In the genomic region with DNA sequence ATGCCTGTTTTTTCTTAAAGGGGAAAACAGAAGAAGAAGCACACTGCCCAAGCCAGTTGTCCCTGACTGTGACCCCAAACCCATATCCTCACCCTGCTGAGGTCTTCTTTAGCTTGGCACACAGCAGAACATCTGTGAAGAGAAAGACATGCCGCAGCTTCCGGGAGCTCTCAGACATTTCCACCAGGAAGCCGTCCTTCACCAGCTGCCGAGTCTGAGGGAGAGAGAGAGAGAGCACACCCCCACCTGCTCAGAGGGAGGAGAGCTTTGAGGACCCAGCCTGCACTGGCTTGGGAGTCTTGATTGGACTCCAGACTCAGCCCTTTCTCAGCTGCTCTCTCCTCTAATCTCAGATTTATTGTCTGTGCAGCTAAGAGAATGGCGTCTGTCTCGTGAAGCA, we compare ENCODE assay signal across 29 mouse cellular contexts. TPM values are rescaled to one million over a fixed set of nuclear protein-coding genes. Genes with fewer than 3 reads are reported as not detected.
DNase-seq lines count a peak whose midpoint lies in the region; ATAC-seq lines count a peak whose summit lies in the region.
"Had no signal": no experiment of that assay in that cellular context is flagged by ENCODE, and none has a peak within 500 bp of the region (broad histone marks: within the 10 kb centered on the region; RNA-seq: fewer than 3 reads in every experiment).

No protein-coding gene starts in this region.

- 0 out of 2 replicates have a peak overlapping the region, but pooled peaks have one; percentile 21 for H3K27ac ChIP-seq in heart, embryonic 13.5 days (replicated peaks)
- no peak overlapping the region for H3K27ac ChIP-seq in heart, embryonic 10.5 days
- 0 out of 2 replicates have a peak overlapping the region, but pooled peaks have one; percentile 14 for H3K27ac ChIP-seq in limb, embryonic 11.5 days (replicated peaks; ENCODE audit: low read depth, low read length)
- H3K27ac ChIP-seq in limb, embryonic 10.5 days, result no peak overlapping the region
- H3K27ac ChIP-seq in limb, embryonic 12.5 days, result 0 out of 2 replicates have a peak overlapping the region, but pooled peaks have one; percentile 12
- H3K27ac ChIP-seq in kidney, embryonic 16.5 days (ENCODE audit: low read length), result no peak overlapping the region
- H3K27ac ChIP-seq: hindbrain, embryonic 10.5 days; kidney, postnatal 0 days; limb, embryonic 13.5 days had no signal

- no peak overlapping the region for H3K4me3 ChIP-seq in heart, embryonic 13.5 days
- no peak overlapping the region for H3K4me3 ChIP-seq in heart, embryonic 10.5 days
- H3K4me3 ChIP-seq in limb, embryonic 11.5 days (ENCODE audit: low read depth, low read length), result no peak overlapping the region
- no peak overlapping the region for H3K4me3 ChIP-seq in limb, embryonic 10.5 days
- no peak overlapping the region for H3K4me3 ChIP-seq in limb, embryonic 12.5 days (replicated peaks)
- H3K4me3 ChIP-seq in kidney, embryonic 16.5 days (ENCODE audit: low read length), result no peak overlapping the region
- H3K4me3 ChIP-seq: erythroblast, embryonic 14.5 days; hindbrain, embryonic 10.5 days; limb, embryonic 13.5 days; neural tube, embryonic 12.5 days had no signal

- no peak for ATAC-seq in heart, embryonic 13.5 days (ENCODE audit: extremely low read depth, insufficient number of reproducible peaks, low FRiP score, low TSS enrichment)
- no peak for ATAC-seq in limb, embryonic 11.5 days (ENCODE audit: insufficient number of reproducible peaks, low FRiP score, low TSS enrichment, low read depth)
- no peak for ATAC-seq in limb, embryonic 12.5 days (ENCODE audit: insufficient number of reproducible peaks, insufficient read depth, low FRiP score, low TSS enrichment, low read depth)
- no peak for ATAC-seq in kidney, embryonic 16.5 days (ENCODE audit: low FRiP score, low TSS enrichment)
- ATAC-seq: CD4-positive, CD25-positive, alpha-beta regulatory T cell, adult 4 months; forebrain, embryonic 16.5 days; midbrain, embryonic 16.5 days had no signal

- H3K4me1 ChIP-seq in heart, embryonic 13.5 days, result peaks cover 34% of the 10 kb centered on the region
- H3K4me1 ChIP-seq in heart, embryonic 10.5 days, result peaks cover 40% of the 10 kb centered on the region
- H3K4me1 ChIP-seq in limb, embryonic 11.5 days (ENCODE audit: control insufficient read depth, insufficient read depth, low read length), result peaks cover 14% of the 10 kb centered on the region
- peaks cover 43% of the 10 kb centered on the region for H3K4me1 ChIP-seq in limb, embryonic 10.5 days
- H3K4me1 ChIP-seq in limb, embryonic 12.5 days (replicated peaks), result peaks cover 40% of the 10 kb centered on the region
- H3K4me1 ChIP-seq in kidney, embryonic 16.5 days (ENCODE audit: insufficient read depth, low read length), result peaks cover 27% of the 10 kb centered on the region

- no peak for DNase-seq in heart, embryonic 10.5 days (ENCODE audit: low spot score)
- DNase-seq in limb, embryonic 11.5 days (ENCODE audit: low spot score), result no peak
- DNase-seq in limb, embryonic 10.5 days (ENCODE audit: low spot score), result no peak
- peak; percentile 44 to 49 for DNase-seq in thymus, postnatal 10 days (ENCODE audit: low spot score in 2 of 2)
- no peak for DNase-seq in adrenal gland, adult (ENCODE audit: inconsistent age in 2 of 2, low spot score in 1 of 2)
- DNase-seq: adrenal gland, adult 2 months; adrenal gland, postnatal 36 days; cerebellum, adult 18-20 months; cerebellum, postnatal 14 days; gastrocnemius, postnatal 25 days; heart, adult 11 months; heart, postnatal 14 days; kidney, adult 18-20 months; lung, postnatal 36 days; spleen, adult 18-20 months had no signal

- no peaks in the 10 kb centered on the region for H3K27me3 ChIP-seq in heart, embryonic 13.5 days (replicated peaks)
- no peaks in the 10 kb centered on the region for H3K27me3 ChIP-seq in heart, embryonic 10.5 days (ENCODE audit: insufficient read depth, poor library complexity, severe bottlenecking)
- H3K27me3 ChIP-seq in limb, embryonic 11.5 days (ENCODE audit: control insufficient read depth, insufficient read depth, low read length), result no peaks in the 10 kb centered on the region
- H3K27me3 ChIP-seq in limb, embryonic 10.5 days (ENCODE audit: low read depth, poor library complexity, severe bottlenecking), result no peaks in the 10 kb centered on the region
- H3K27me3 ChIP-seq in limb, embryonic 12.5 days, result no peaks in the 10 kb centered on the region
- H3K27me3 ChIP-seq in kidney, embryonic 16.5 days (ENCODE audit: insufficient read depth, low read length), result no peaks in the 10 kb centered on the region
- H3K27me3 ChIP-seq: limb, embryonic 13.5 days; neural tube, embryonic 12.5 days had no signal

- 42% methylated on average over 6 of the region's 6 CpGs for WGBS in heart, embryonic 13.5 days
- 62% methylated on average over 6 of the region's 6 CpGs for WGBS in heart, embryonic 10.5 days
- WGBS in limb, embryonic 11.5 days, result 62% methylated on average over 6 of the region's 6 CpGs
- WGBS in limb, embryonic 10.5 days, result 78% methylated on average over 6 of the region's 6 CpGs
- 57% methylated on average over 6 of the region's 6 CpGs for WGBS in limb, embryonic 12.5 days
- 36% methylated on average over 6 of the region's 6 CpGs for WGBS in kidney, embryonic 16.5 days

- no peaks in the 10 kb centered on the region for H3K9me3 ChIP-seq in heart, embryonic 13.5 days
- H3K9me3 ChIP-seq in heart, embryonic 10.5 days, result no peaks in the 10 kb centered on the region
- H3K9me3 ChIP-seq in limb, embryonic 11.5 days (ENCODE audit: control insufficient read depth, low read length), result no peaks in the 10 kb centered on the region
- H3K9me3 ChIP-seq in limb, embryonic 10.5 days (replicated peaks), result no peaks in the 10 kb centered on the region
- H3K9me3 ChIP-seq in limb, embryonic 12.5 days, result no peaks in the 10 kb centered on the region
- H3K9me3 ChIP-seq in kidney, embryonic 16.5 days (ENCODE audit: low read length), result no peaks in the 10 kb centered on the region
- H3K9me3 ChIP-seq: hindbrain, embryonic 10.5 days; limb, embryonic 13.5 days; neural tube, embryonic 12.5 days had no signal

- H3K36me3 ChIP-seq in heart, embryonic 13.5 days, result peaks cover 61% of the 10 kb centered on the region
- H3K36me3 ChIP-seq in heart, embryonic 10.5 days, result peaks cover 59% of the 10 kb centered on the region
- peaks cover 6% of the 10 kb centered on the region; the same call in 1 of the 2 replicates for H3K36me3 ChIP-seq in limb, embryonic 11.5 days (ENCODE audit: control insufficient read depth, insufficient read depth, low read length)
- H3K36me3 ChIP-seq in limb, embryonic 10.5 days, result peaks cover 81% of the 10 kb centered on the region
- peaks cover 63% of the 10 kb centered on the region for H3K36me3 ChIP-seq in limb, embryonic 12.5 days
- peaks cover 20% of the 10 kb centered on the region for H3K36me3 ChIP-seq in kidney, embryonic 16.5 days (ENCODE audit: insufficient read depth, low read length)

- no peak overlapping the region for H3K4me2 ChIP-seq in heart, embryonic 13.5 days
- H3K4me2 ChIP-seq in limb, embryonic 11.5 days (ENCODE audit: low read depth, severe bottlenecking), result no peak overlapping the region
- H3K4me2 ChIP-seq in limb, embryonic 12.5 days, result no peak overlapping the region
- H3K4me2 ChIP-seq in kidney, embryonic 16.5 days (replicated peaks; ENCODE audit: low read depth, low read length), result no peak overlapping the region
- H3K4me2 ChIP-seq: heart, embryonic 11.5 days; limb, embryonic 13.5 days; liver, embryonic 11.5 days; midbrain, embryonic 11.5 days; neural tube, embryonic 12.5 days had no signal

- no peak overlapping the region for H3K9ac ChIP-seq in heart, embryonic 13.5 days
- no peak overlapping the region for H3K9ac ChIP-seq in limb, embryonic 11.5 days (ENCODE audit: low read length)
- 0 out of 2 replicates have a peak overlapping the region, but pooled peaks have one; percentile 27 for H3K9ac ChIP-seq in limb, embryonic 12.5 days (replicated peaks)
- no peak overlapping the region for H3K9ac ChIP-seq in kidney, embryonic 16.5 days (replicated peaks; ENCODE audit: low read length)
- H3K9ac ChIP-seq: limb, embryonic 13.5 days; neural tube, embryonic 12.5 days had no signal

RNA-seq across cellular contexts. Expression of a gene that starts 54.4 kb away (rescaled TPM):
- 78.6 and 92.4 TPM in 2 replicates for polyA plus RNA-seq in heart, embryonic 13.5 days (2015; fragmentation: Nextera tagmentation; extraction: Ambion mirVana)
- 120 and 129 TPM in 2 replicates for polyA plus RNA-seq in heart, embryonic 10.5 days (2016; fragmentation: Nextera tagmentation; extraction: Ambion mirVana)
- polyA plus RNA-seq in limb, embryonic 11.5 days (2014; fragmentation: Nextera tagmentation; extraction: Ambion mirVana), result 135 and 152 TPM in 2 replicates
- polyA plus RNA-seq in limb, embryonic 10.5 days (2016; fragmentation: Nextera tagmentation; extraction: Ambion mirVana), result 144 and 147 TPM in 2 replicates
- polyA plus RNA-seq in limb, embryonic 12.5 days (2016; fragmentation: Nextera tagmentation; extraction: Ambion mirVana), result 127 and 149 TPM in 2 replicates
- polyA plus RNA-seq in kidney, embryonic 16.5 days (2015; fragmentation: Nextera tagmentation; extraction: Ambion mirVana), result 106 and 112 TPM in 2 replicates

Comparison
In these comparisons a context has a peak if more than half of its experiments do, and no peak if none do; other contexts are left out.
1. H3K27ac ChIP-seq: peak in heart, embryonic 13.5 days (single experiment), limb, embryonic 11.5 days (single experiment) and limb, embryonic 12.5 days (single experiment); none in heart, embryonic 10.5 days (single experiment), limb, embryonic 10.5 days (single experiment) and kidney, embryonic 16.5 days (single experiment).
2. DNase-seq: peak in thymus, postnatal 10 days (2 of 2); none in heart, embryonic 10.5 days (single experiment), limb, embryonic 11.5 days (single experiment), limb, embryonic 10.5 days (single experiment) and adrenal gland, adult (0 of 2).